Comparison of ENCODE assay signal across 28 mouse cellular contexts in the genomic region with DNA sequence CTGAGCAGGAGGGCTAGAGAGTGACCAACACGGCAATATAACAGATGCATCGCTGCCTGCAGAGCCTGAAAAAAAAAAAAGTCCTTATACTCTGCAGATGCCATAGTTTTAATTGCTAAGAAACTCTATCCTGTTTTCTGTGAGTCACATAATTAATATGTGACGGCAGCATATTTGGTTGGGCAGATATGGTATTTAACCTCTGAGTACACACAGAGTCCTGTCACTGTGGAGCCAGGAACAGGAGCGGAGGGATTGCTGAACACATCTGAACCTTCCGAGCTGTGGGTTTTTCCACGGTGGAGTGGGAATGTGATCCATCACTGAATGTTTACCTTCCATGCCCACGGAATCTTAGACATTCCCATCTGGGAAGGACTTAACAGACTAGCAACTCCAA.
DNase-seq lines count a peak whose midpoint lies in the region; ATAC-seq and TF ChIP-seq lines count a peak whose summit lies in the region.
"Had no signal": no experiment of that assay in that cellular context is flagged by ENCODE, and none has a peak within 500 bp of the region (broad histone marks: within the 10 kb centered on the region; RNA-seq: fewer than 3 reads in every experiment).

No protein-coding gene starts in this region.

- no peak for TF ChIP-seq CTCF in C2C12 (IDR thresholded peaks at IDR 0.05; ENCODE audit: control insufficient read depth, insufficient read depth, insufficient read length)
- TF ChIP-seq CTCF in Patski (IDR thresholded peaks at IDR 0.05): no peak
- TF ChIP-seq CTCF in forebrain, postnatal 0 days (IDR thresholded peaks at IDR 0.05; ENCODE audit: low read depth): no peak

- POLR2A ChIA-PET in Patski (lab: Charles Lee): no interaction called here

- whole genome bisulfite sequencing in limb, embryonic 14.5 days: 40% methylated on average over 7 of the region's 7 CpGs
- WGBS in limb, embryonic 10.5 days: 76% methylated on average over 7 of the region's 7 CpGs
- WGBS in forebrain, postnatal 0 days: 88% methylated on average over 7 of the region's 7 CpGs

- H3K4me1 ChIP-seq in limb, embryonic 14.5 days (ENCODE audit: control insufficient read depth, insufficient read depth, low read length): peaks cover 9% of the 10 kb centered on the region
- peaks cover 8% of the 10 kb centered on the region; the same call in 1 of the 2 replicates for H3K4me1 ChIP-seq in limb, embryonic 10.5 days
- H3K4me1 ChIP-seq in forebrain, postnatal 0 days (ENCODE audit: insufficient read depth): no peaks in the 10 kb centered on the region
- H3K4me1 ChIP-seq: forebrain, embryonic 10.5 days; forebrain, embryonic 13.5 days; heart, embryonic 10.5 days; heart, embryonic 13.5 days had no signal

- no peak overlapping the region for H3K4me3 ChIP-seq in limb, embryonic 14.5 days (replicated peaks; ENCODE audit: low read length)
- H3K4me3 ChIP-seq in limb, embryonic 10.5 days: no peak overlapping the region
- no peak overlapping the region for H3K4me3 ChIP-seq in C2C12 (ENCODE audit: insufficient read depth, poor library complexity, severe bottlenecking)
- H3K4me3 ChIP-seq in forebrain, postnatal 0 days (ENCODE audit: low read depth, low read length): no peak overlapping the region
- H3K4me3 ChIP-seq: embryonic facial prominence, embryonic 13.5 days; forebrain, embryonic 10.5 days; forebrain, embryonic 13.5 days; gastrocnemius, adult 2 months; heart, embryonic 10.5 days; heart, embryonic 13.5 days had no signal

- no peak overlapping the region for H3K9ac ChIP-seq in limb, embryonic 14.5 days (ENCODE audit: low read depth, low read length, severe bottlenecking)
- no peak overlapping the region for H3K9ac ChIP-seq in forebrain, postnatal 0 days
- H3K9ac ChIP-seq: embryonic facial prominence, embryonic 13.5 days; forebrain, embryonic 13.5 days; heart, embryonic 13.5 days; hindbrain, embryonic 14.5 days had no signal

- H3K79me2 ChIP-seq in C2C12 (ENCODE audit: control insufficient read depth, insufficient read depth): no peaks in the 10 kb centered on the region

- no peak for DNase-seq in limb, embryonic 14.5 days (ENCODE audit: low spot score)
- no peak for DNase-seq in limb, embryonic 10.5 days (ENCODE audit: low spot score)
- DNase-seq in Patski (ENCODE audit: low read depth, low spot score): no peak
- DNase-seq in forebrain, postnatal 0 days: no peak
- DNase-seq in adrenal gland, postnatal 14 days: no peak
- DNase-seq: adrenal gland, adult 8-10 months; adrenal gland, postnatal 36 days; cerebellum, adult 18-20 months; cerebellum, adult 9-10 months; cerebellum, postnatal 14 days; gastrocnemius, adult 2 months; gastrocnemius, postnatal 14 days; heart, adult 18-20 months; heart, postnatal 14 days; heart, postnatal 4 days had no signal

- H3K9me3 ChIP-seq in limb, embryonic 14.5 days (ENCODE audit: control insufficient read depth, low read length): no peaks in the 10 kb centered on the region
- no peaks in the 10 kb centered on the region for H3K9me3 ChIP-seq in limb, embryonic 10.5 days (replicated peaks)
- H3K9me3 ChIP-seq in forebrain, postnatal 0 days (ENCODE audit: low read length): no peaks in the 10 kb centered on the region
- H3K9me3 ChIP-seq: embryonic facial prominence, embryonic 13.5 days; forebrain, embryonic 10.5 days; forebrain, embryonic 13.5 days; heart, embryonic 10.5 days; heart, embryonic 13.5 days had no signal

- H3ac ChIP-seq in C2C12 (ENCODE audit: control insufficient read depth, insufficient read length, low read depth): no peak overlapping the region

- no peaks in the 10 kb centered on the region for H3K27me3 ChIP-seq in limb, embryonic 14.5 days (ENCODE audit: control insufficient read depth, insufficient read depth, low read length)
- H3K27me3 ChIP-seq in limb, embryonic 10.5 days (ENCODE audit: low read depth, poor library complexity, severe bottlenecking): no peaks in the 10 kb centered on the region
- H3K27me3 ChIP-seq in C2C12 (ENCODE audit: control insufficient read depth, insufficient read depth, insufficient read length) (no peaks in the 10 kb centered on the region), Patski (no peaks in the 10 kb centered on the region)
- H3K27me3 ChIP-seq in forebrain, postnatal 0 days (ENCODE audit: insufficient read depth, low read length): no peaks in the 10 kb centered on the region
- H3K27me3 ChIP-seq: embryonic facial prominence, embryonic 13.5 days; forebrain, embryonic 13.5 days; heart, embryonic 13.5 days had no signal

- peak; percentile 37; the same call in 1 of the 2 replicates for ATAC-seq in limb, embryonic 14.5 days (ENCODE audit: low FRiP score, low read depth)
- ATAC-seq in Patski: peak; percentile 54
- ATAC-seq in forebrain, postnatal 0 days: no peak
- ATAC-seq: activated CD4-positive, CD25-positive, alpha-beta regulatory T cell, adult 4 months; forebrain, embryonic 13.5 days; forebrain, embryonic 16.5 days; hindbrain, postnatal 0 days; inflammation-experienced regulatory T-cells, adult 6 months; intestine, embryonic 16.5 days had no signal

- no peaks in the 10 kb centered on the region for H3K79me3 ChIP-seq in C2C12 (ENCODE audit: low read depth)

- in situ Hi-C loops in Patski (cut with MboI; ENCODE audit: low pct_unique_long_range_greater_than_20kb): no loop called here

- H3K4me2 ChIP-seq in limb, embryonic 14.5 days (replicated peaks; ENCODE audit: low read depth, low read length, severe bottlenecking): no peak overlapping the region
- no peak overlapping the region for H3K4me2 ChIP-seq in forebrain, postnatal 0 days (ENCODE audit: low read depth)
- H3K4me2 ChIP-seq: embryonic facial prominence, embryonic 13.5 days; forebrain, embryonic 13.5 days; heart, embryonic 13.5 days; hindbrain, embryonic 14.5 days had no signal

- no peaks in the 10 kb centered on the region for H3K36me3 ChIP-seq in limb, embryonic 14.5 days (ENCODE audit: control insufficient read depth, insufficient read depth, low read length)
- H3K36me3 ChIP-seq in limb, embryonic 10.5 days: no peaks in the 10 kb centered on the region
- no peaks in the 10 kb centered on the region for H3K36me3 ChIP-seq in C2C12 (ENCODE audit: control insufficient read depth, insufficient read depth)
- H3K36me3 ChIP-seq in forebrain, postnatal 0 days (ENCODE audit: insufficient read depth): no peaks in the 10 kb centered on the region
- H3K36me3 ChIP-seq: embryonic facial prominence, embryonic 13.5 days; forebrain, embryonic 10.5 days; G1E; heart, embryonic 10.5 days; heart, embryonic 13.5 days had no signal

- CTCF ChIA-PET in Patski (lab: Charles Lee): no interaction called here

- no peak overlapping the region for H3K27ac ChIP-seq in limb, embryonic 14.5 days (replicated peaks; ENCODE audit: low read depth, low read length)
- H3K27ac ChIP-seq in limb, embryonic 10.5 days: no peak overlapping the region
- no peak overlapping the region for H3K27ac ChIP-seq in forebrain, postnatal 0 days (ENCODE audit: low read depth, low read length)
- H3K27ac ChIP-seq: embryonic facial prominence, embryonic 13.5 days; forebrain, embryonic 10.5 days; forebrain, embryonic 13.5 days; gastrocnemius, adult 2 months; heart, embryonic 10.5 days; heart, embryonic 13.5 days; hindbrain, embryonic 14.5 days; hindbrain, postnatal 0 days had no signal

- no peak for TF ChIP-seq POLR2A in limb, embryonic 14.5 days (IDR thresholded peaks at IDR 0.05; ENCODE audit: borderline replicate concordance, extremely low read depth, insufficient read depth, insufficient read length)

TF ChIP-seq in C2C12, 6 proteins besides CTCF, POLR2A, EP300 and RAD21:
- TF ChIP-seq CEBPB (IDR thresholded peaks at IDR 0.05; ENCODE audit: low read depth) (no peak), MAX (IDR thresholded peaks at IDR 0.05) (no peak), MYOD1 (IDR thresholded peaks at IDR 0.05; ENCODE audit: control insufficient read depth, insufficient read length, low read depth) (peak; percentile 45), FOSL1 (IDR thresholded peaks at IDR 0.05; ENCODE audit: insufficient read depth, low read length, poor library complexity, severe bottlenecking) (peak; percentile 20), USF1 (IDR thresholded peaks at IDR 0.05; ENCODE audit: low read depth) (no peak)
